Mouse (Mus musculus) mesoderm, embryonic 11.5 days (tissue): ENCODE measurements around the gene Fgf9.

Experiments
- DNase-seq: peaks from one replicate; pipeline ENCODE4 v3.0.0-alpha.2; 2012; ENCODE audit warnings: low read depth, low spot score

Fgf9 gene

GRCm38 (mm10) chr14:58089486-58089885, 19.1 kb downstream of the Fgf9 start:
- DNase-seq: no peak

- DNase-seq: no peak
These were observed 21.0 kb downstream of the Fgf9 start for GRCm38 (mm10) chr14:58091321-58091720.

- DNase-seq: no peak
These were observed 29.3 kb downstream of the Fgf9 start for GRCm38 (mm10) chr14:58099599-58099998.

GRCm38 (mm10) chr14:58101298-58101697, 31.0 kb downstream of the Fgf9 start:
- peak; percentile 23 for DNase-seq

- no peak for DNase-seq
These were observed 33.9 kb downstream of the Fgf9 start for GRCm38 (mm10) chr14:58104266-58104665.

- DNase-seq: no peak
These were observed 35.2 kb downstream of the Fgf9 start for GRCm38 (mm10) chr14:58105596-58105995.

GRCm38 (mm10) chr14:58109601-58110000, 39.3 kb downstream of the Fgf9 start:
- no peak for DNase-seq

- DNase-seq: no peak
These were observed 41.2 kb downstream of the Fgf9 start for GRCm38 (mm10) chr14:58111562-58111961.

- no peak for DNase-seq
These were observed 42.0 kb downstream of the Fgf9 start for GRCm38 (mm10) chr14:58112341-58112740.

- no peak for DNase-seq
These were observed 42.8 kb downstream of the Fgf9 start for GRCm38 (mm10) chr14:58113180-58113579.

- DNase-seq: no peak
These were observed 43.8 kb downstream of the Fgf9 start for GRCm38 (mm10) chr14:58114146-58114545.

GRCm38 (mm10) chr14:58124625-58125024, 54.3 kb downstream of the Fgf9 start:
- no peak for DNase-seq

- no peak for DNase-seq
These were observed 56.2 kb downstream of the Fgf9 start for GRCm38 (mm10) chr14:58126508-58126907.

- no peak for DNase-seq
These were observed 69.2 kb downstream of the Fgf9 start for GRCm38 (mm10) chr14:58139506-58140055.

GRCm38 (mm10) chr14:58149637-58150470, 79.5 kb downstream of the Fgf9 start:
- no peak for DNase-seq

- no peak for DNase-seq
These were observed 80.1 kb downstream of the Fgf9 start for GRCm38 (mm10) chr14:58150471-58150855.

GRCm38 (mm10) chr14:58152110-58152509, 81.8 kb downstream of the Fgf9 start:
- DNase-seq: peak; percentile 27

GRCm38 (mm10) chr14:58153470-58154416, 83.4 kb downstream of the Fgf9 start:
- peak; percentile 10 for DNase-seq

GRCm38 (mm10) chr14:58160624-58161023, 90.3 kb downstream of the Fgf9 start:
- no peak for DNase-seq
